Mouse (Mus musculus): ENCODE measurements around the gene Clec18a. TPM values are rescaled to one million over a fixed set of nuclear protein-coding genes. Genes with fewer than 3 reads are reported as not detected.

Gene Clec18a
- polyA plus RNA-seq (2015; fragmentation: Nextera tagmentation; extraction: Ambion mirVana): 0.45 and 1.7 TPM in 2 replicates

GRCm38 (mm10) chr8:111092326-111092725 is at the start of gene Clec18a:
Gene Clec18a (minus strand): TSS chr8:111092426.

DNA sequence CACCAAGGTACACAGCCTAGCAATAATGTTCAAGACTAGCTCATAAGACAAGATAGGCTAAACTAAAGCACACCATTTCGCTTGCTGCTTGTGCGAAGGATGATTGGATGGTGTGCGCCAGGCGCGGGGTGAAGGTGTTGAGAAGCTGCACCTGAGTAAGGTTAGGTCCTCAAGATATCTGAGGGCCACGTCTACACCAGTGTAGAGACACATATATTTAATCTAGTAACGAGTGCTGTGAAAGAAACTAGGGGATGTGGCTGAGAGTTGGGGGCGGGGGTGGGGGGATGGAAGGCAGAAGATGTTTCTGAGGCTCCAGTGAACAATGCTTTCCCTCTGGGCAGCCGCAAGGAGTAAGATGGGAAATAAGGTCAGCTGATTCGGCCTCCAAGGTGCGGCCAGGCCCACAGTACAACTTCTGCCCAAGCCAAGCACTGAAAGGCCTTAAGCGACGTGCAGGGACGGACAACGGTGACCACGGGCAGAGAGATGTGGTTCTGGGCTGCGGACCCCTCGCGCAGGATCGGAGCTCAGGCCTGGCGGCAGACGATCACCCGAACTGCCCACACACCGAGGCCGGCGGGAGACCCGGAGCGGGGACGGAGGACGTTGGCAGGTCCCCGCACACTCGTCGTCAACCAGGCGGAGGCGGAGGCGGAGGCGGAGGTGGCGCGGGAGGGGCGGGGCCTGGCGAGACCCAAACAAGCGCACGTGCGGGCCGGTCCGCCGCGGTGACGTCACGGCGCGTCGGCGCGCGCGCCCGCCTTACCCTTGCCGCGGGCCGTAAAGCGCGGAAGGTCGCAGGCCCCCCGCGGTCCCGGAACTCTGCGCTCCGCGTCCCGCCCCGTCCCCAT is 1.9 kb upstream of the Clec18a start, which contains the start of gene Pdpr:
Pdpr (plus strand) TSS at position 766 of the 854 bp plus-strand sequence.

GRCm38 (mm10) chr8:111056158-111056663 is 36.0 kb downstream of the Clec18a start, which contains the start of gene Exosc6:
Gene Exosc6 (plus strand): TSS chr8:111056339.

DNA sequence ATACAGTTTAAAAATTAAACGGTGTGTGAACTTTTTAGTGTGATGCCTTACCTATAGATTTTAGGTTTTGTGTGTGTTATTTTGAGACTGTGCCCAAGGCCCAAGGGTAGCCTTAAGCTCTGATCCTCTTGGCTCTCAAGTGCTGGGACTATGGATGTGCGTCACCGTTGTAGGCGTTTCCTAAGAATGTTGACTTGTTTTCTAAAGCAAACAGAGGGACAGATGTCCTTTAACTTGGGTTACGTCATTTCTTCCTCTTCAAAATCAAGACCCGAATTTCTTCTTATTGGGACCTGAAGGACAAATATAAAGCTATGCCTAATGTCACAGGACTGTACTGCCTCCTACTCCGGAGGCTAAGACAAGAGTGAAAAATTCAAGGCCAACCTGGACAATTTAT is 59.3 kb downstream of the Clec18a start, which contains the start of gene Aars:
Aars (plus strand) TSS at position 229 of the 400 bp plus-strand sequence.

DNA sequence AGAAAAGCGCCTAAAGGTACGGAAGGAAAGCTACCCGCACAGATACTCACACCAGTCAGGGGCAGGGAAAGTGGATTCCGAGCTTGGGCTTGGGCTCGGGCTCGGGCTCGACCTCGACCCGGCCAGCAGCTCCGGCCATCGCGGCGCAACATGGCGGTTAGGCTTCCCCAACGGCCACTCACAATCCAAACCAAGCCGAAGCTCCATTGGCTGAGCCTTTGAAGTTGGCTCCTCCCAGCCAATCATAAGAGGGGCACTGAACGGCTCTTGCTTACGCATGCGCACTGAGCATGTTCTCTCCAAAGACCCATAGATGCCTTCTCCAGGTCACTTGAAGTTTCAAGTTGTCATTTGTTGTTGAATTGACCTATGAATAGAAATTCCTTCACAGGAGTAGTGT is 60.7 kb downstream of the Clec18a start, which contains the start of gene Ddx19b:
Ddx19b (minus strand) TSS at position 180 of the 400 bp plus-strand sequence.

Small RNA genes lying within 50 kb of the gene (microRNA-seq; reads per million reads assigned to microRNA genes)
- gene Gm24103 (0 reads per million in 2 experiments), gene Mir3473d (0 reads per million in 2 experiments)

Other genes starting within 250 kb of the Clec18a start
- 79.1 and 81.3 TPM in 2 replicates for gene Cog4, start 245.8 kb downstream of the Clec18a start, polyA plus RNA-seq (2015; fragmentation: Nextera tagmentation; extraction: Ambion mirVana)
- gene Sf3b3, start 245.6 kb downstream of the Clec18a start, polyA plus RNA-seq (2015; fragmentation: Nextera tagmentation; extraction: Ambion mirVana): 35.8 and 37.2 TPM in 2 replicates
- gene Fuk, start 189.9 kb downstream of the Clec18a start, polyA plus RNA-seq (2015; fragmentation: Nextera tagmentation; extraction: Ambion mirVana): 2.4 and 2.9 TPM in 2 replicates
- 20.8 and 20.9 TPM in 2 replicates for gene St3gal2, start 172.5 kb downstream of the Clec18a start, polyA plus RNA-seq (2015; fragmentation: Nextera tagmentation; extraction: Ambion mirVana)
- 7.8 and 8.4 TPM in 2 replicates for gene Ddx19a, start 94.6 kb downstream of the Clec18a start, polyA plus RNA-seq (2015; fragmentation: Nextera tagmentation; extraction: Ambion mirVana)
- gene Ddx19b, start 60.7 kb downstream of the Clec18a start, polyA plus RNA-seq (2015; fragmentation: Nextera tagmentation; extraction: Ambion mirVana): 3.0 and 3.2 TPM in 2 replicates
- 21.8 and 25.0 TPM in 2 replicates for gene Aars, start 59.3 kb downstream of the Clec18a start, polyA plus RNA-seq (2015; fragmentation: Nextera tagmentation; extraction: Ambion mirVana)
- gene Exosc6, start 36.1 kb downstream of the Clec18a start, polyA plus RNA-seq (2015; fragmentation: Nextera tagmentation; extraction: Ambion mirVana): 1.9 TPM in 1 of 2 replicates, not detected in the other
- gene Pdpr, start 2.2 kb upstream of the Clec18a start, polyA plus RNA-seq (2015; fragmentation: Nextera tagmentation; extraction: Ambion mirVana): 11.8 and 14.0 TPM in 2 replicates
- 31.7 and 32.5 TPM in 2 replicates for gene Glg1, start 166.8 kb upstream of the Clec18a start, polyA plus RNA-seq (2015; fragmentation: Nextera tagmentation; extraction: Ambion mirVana)
- gene Rfwd3, start 207.8 kb upstream of the Clec18a start, polyA plus RNA-seq (2015; fragmentation: Nextera tagmentation; extraction: Ambion mirVana): 9.3 and 10.2 TPM in 2 replicates
- gene Mlkl, start 245.8 kb upstream of the Clec18a start, polyA plus RNA-seq (2015; fragmentation: Nextera tagmentation; extraction: Ambion mirVana): 1.8 and 3.6 TPM in 2 replicates